Mouse (Mus musculus) neural tube, embryonic 12.5 days (tissue): ENCODE measurements around the gene Aldoc. TPM values are rescaled to one million over a fixed set of nuclear protein-coding genes. Genes with fewer than 3 reads are reported as not detected.

Source experiments
- ATAC-seq: fragments of 200-750 bp; cut with Nextera tagmentation; 2 replicates; pipeline ENCODE4 v1.8.0; 2017; ENCODE audit warnings: low read depth, mild to moderate bottlenecking, moderate TSS enrichment, moderate library complexity; ENCODE audit not compliant: low FRiP score
- H3K27ac ChIP-seq: fragments of 300-500 bp; sonication (generic); 2 replicates; pipeline ENCODE4 v1.5.1; 2016
- H3K27me3 ChIP-seq: fragments of 300-500 bp; sonication (generic); replicated peaks from 2 replicates; pipeline ENCODE4 v1.6.1; 2016; ENCODE audit warnings: mild to moderate bottlenecking
- H3K36me3 ChIP-seq: fragments of 300-500 bp; sonication (generic); 2 replicates; pipeline ENCODE4 v1.6.1; 2016; ENCODE audit warnings: mild to moderate bottlenecking
- H3K4me1 ChIP-seq: fragments of 300-500 bp; sonication (generic); 2 replicates; pipeline ENCODE4 v1.6.1; 2016
- H3K4me2 ChIP-seq: fragments of 300-500 bp; sonication (generic); replicated peaks from 2 replicates; pipeline ENCODE4 v1.6.1; 2016; ENCODE audit warnings: mild to moderate bottlenecking
- H3K4me3 ChIP-seq: fragments of 300-500 bp; sonication (generic); 2 replicates; pipeline ENCODE4 v1.5.1; 2016
- H3K9ac ChIP-seq: fragments of 300-500 bp; sonication (generic); 2 replicates; pipeline ENCODE4 v1.6.1; 2016; ENCODE audit warnings: mild to moderate bottlenecking
- H3K9me3 ChIP-seq: fragments of 300-500 bp; sonication (generic); 2 replicates; pipeline ENCODE4 v1.6.1; 2016; ENCODE audit warnings: mild to moderate bottlenecking
- WGBS: fragments of 180-500 bp; shearing (Covaris S2); methylation state at CpG from one replicate; pipeline ENCODE4 v1.1.7; 2016; 5-methylcytosine and 5-hydroxymethylcytosine counted together
- polyA plus RNA-seq: library from polyadenylated mRNA; unstranded; fragments of >200 nt; fragmentation: Nextera tagmentation; extraction: Ambion mirVana; gene quantifications from 2 replicates; pipeline ENCODE4 v1.2.1, GENCODE M21; 2016

The Aldoc gene
- polyA plus RNA-seq, 1 experiment from 2014 or later, result 16.8 TPM

DNA sequence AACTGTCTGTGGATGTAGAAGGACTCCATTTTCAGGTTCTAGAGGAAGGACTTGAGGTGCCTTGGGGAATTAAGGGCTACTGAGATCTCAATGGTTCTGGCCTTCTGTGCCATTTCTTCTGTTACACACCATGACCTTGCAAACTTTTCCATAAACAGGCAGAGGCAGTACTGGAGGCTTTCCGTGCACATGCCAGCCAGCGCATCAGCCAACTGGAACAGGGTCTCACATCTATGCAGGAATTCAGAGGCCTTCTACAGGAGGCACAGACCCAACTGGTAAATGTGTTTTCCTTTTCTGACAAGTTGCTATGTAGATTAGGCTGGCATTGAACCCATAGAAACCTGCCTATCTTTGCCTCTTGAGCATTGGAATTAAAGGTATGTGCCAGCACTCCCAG is 9.1 kb upstream of the Aldoc start:
- Histone ChIP-seq H3K9ac (no peak overlapping the region), H3K4me2 (no peak overlapping the region), H3K4me3 (no peak overlapping the region), H3K4me1 (no peaks in the 10 kb centered on the region), H3K9me3 (no peaks in the 10 kb centered on the region), H3K27ac (no peak overlapping the region), H3K27me3 (no peaks in the 10 kb centered on the region), H3K36me3 (peaks cover 77% of the 10 kb centered on the region)
- 93% methylated on average over 2 of the region's 2 CpGs for WGBS
- no peak for ATAC-seq

DNA sequence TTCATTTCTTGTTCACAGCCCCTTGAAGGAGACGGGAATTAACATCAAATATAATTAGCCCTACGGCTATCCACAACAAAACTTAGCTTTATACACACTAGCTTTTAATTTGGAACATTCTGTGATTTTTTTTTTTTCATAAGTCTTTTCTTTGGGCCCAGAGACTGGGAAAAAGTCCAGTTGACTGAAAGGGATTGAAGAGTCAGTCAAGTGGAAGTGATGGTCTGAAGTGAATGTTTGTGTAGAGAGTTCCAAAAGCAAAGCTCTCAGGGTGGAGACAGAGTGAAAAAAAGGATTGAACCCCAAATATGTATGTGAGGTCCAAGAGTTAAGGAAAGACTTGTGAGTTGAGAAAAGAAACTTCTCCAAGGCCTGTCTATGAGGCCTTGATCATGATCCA is 4.4 kb upstream of the Aldoc start:
- Histone ChIP-seq H3K4me3 (no peak overlapping the region), H3K4me2 (no peak overlapping the region), H3K4me1 (peaks cover 11% of the 10 kb centered on the region; the same call in 1 of the 2 replicates), H3K9ac (no peak overlapping the region), H3K27ac (no peak overlapping the region), H3K27me3 (no peaks in the 10 kb centered on the region), H3K9me3 (no peaks in the 10 kb centered on the region), H3K36me3 (peaks cover 77% of the 10 kb centered on the region)
- no peak for ATAC-seq
- 92% methylated on average over 2 of the region's 2 CpGs for WGBS

DNA sequence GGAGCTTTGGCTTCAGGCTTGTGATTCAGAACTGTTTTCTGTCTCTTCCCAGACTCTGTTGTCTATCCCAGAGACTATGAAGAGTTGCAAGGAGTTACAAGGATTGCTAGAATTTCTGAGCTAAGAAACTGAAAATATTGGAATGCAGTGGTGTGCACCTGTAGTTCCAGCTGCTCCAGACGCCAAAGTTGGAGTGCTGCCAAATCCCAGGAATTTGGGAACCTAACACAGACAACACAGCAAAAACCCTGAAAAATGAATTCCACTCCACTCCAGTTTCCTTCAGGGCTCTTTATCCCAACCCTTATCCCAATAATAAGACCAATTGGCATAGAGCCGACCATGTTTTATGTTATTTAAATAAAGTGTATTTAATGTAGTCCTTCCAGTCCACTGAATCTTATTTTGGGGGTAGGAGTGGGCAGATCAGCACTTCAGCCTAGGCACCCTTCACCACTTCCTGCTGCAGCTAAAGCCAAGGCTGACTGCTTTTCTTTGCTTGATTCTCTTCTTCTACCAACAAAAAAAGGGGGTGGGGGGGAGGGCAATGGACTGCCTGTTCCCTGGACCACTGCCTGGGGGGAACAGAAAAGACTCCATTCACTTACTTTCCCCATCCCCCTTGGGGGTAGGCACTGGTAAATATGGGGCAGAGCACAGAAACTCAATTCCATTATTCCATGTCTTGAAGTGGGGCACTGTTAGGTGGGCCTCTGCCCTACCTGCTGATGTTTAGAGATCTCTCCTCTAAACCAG is 514 bp upstream of the Aldoc start:
- no peak overlapping the region for H3K27ac ChIP-seq
- H3K9me3 ChIP-seq, result no peaks in the 10 kb centered on the region
- WGBS, result 71% methylated on average over 2 of the region's 2 CpGs
- H3K9ac ChIP-seq, result no peak overlapping the region
- peaks cover 11% of the 10 kb centered on the region; the same call in 1 of the 2 replicates for H3K4me1 ChIP-seq
- H3K4me3 ChIP-seq, result no peak overlapping the region
- ATAC-seq, result no peak
- peaks cover 40% of the 10 kb centered on the region for H3K36me3 ChIP-seq
- no peaks in the 10 kb centered on the region for H3K27me3 ChIP-seq
- peak overlapping the region; percentile 48 for H3K4me2 ChIP-seq

DNA sequence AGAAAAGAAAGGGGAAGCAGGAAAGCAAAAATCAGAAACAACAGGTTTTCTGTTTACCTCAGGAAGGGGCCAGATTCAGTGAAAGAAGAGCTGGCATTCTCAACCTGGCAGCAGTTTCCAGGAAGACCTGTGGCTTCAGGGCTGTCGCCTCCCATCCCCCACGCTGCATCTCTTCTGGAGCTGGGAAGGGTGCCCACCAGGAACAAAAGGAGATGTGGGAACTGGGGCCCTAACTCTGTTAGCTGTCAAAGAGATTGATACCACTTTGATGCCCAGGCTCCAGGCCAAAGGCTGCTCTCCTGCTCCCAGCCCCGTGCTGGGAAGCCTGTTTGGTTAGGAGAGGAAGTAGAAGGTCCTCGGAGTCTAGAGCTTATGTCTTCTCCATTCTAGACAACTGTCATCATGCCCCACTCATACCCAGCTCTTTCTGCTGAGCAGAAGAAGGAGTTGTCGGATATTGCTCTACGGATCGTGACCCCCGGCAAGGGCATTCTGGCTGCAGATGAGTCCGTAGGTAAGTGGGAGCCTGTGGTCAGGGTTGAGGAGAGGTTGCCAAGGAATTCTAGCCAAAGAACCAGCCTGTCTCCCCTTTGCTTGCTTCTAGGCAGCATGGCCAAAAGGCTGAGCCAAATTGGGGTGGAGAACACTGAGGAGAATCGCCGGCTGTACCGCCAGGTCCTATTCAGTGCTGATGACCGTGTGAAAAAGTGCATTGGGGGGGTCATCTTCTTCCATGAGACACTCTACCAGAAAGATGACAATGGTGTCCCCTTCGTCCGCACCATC is 1.4 kb downstream of the Aldoc start:
- H3K4me1 ChIP-seq, result peaks cover 18% of the 10 kb centered on the region
- H3K4me2 ChIP-seq, result peak overlapping the region; percentile 48; the same call in 1 of the 2 replicates
- H3K9ac ChIP-seq, result no peak overlapping the region
- H3K27ac ChIP-seq, result no peak overlapping the region
- no peaks in the 10 kb centered on the region for H3K9me3 ChIP-seq
- 80% methylated on average over 15 of the region's 15 CpGs for WGBS
- no peak overlapping the region for H3K4me3 ChIP-seq
- no peak for ATAC-seq
- H3K36me3 ChIP-seq, result peaks cover 21% of the 10 kb centered on the region
- no peaks in the 10 kb centered on the region for H3K27me3 ChIP-seq

DNA sequence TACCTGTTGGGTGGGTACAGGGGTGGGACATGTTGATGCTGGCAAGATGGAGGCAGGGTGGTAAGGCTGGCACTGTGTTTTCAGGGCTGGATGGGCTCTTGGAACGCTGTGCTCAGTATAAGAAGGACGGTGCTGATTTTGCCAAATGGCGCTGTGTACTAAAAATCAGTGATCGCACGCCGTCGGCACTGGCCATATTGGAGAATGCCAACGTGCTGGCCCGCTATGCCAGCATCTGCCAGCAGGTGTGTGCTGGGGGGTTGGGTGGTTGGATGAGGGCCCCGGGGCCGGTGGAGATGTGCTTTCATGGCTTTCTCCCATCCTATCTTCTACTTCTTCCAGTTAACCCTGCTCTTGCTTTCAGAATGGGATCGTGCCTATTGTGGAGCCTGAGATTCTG is 2.2 kb downstream of the Aldoc start:
- Histone ChIP-seq H3K4me1 (peaks cover 20% of the 10 kb centered on the region), H3K4me3 (no peak overlapping the region), H3K36me3 (peaks cover 15% of the 10 kb centered on the region), H3K27ac (no peak overlapping the region), H3K9me3 (no peaks in the 10 kb centered on the region), H3K9ac (no peak overlapping the region), H3K27me3 (no peaks in the 10 kb centered on the region), H3K4me2 (0 out of 2 replicates have a peak overlapping the region, but pooled peaks have one; percentile 7)
- no peak for ATAC-seq
- 96% methylated on average over 12 of the region's 12 CpGs for WGBS

DNA sequence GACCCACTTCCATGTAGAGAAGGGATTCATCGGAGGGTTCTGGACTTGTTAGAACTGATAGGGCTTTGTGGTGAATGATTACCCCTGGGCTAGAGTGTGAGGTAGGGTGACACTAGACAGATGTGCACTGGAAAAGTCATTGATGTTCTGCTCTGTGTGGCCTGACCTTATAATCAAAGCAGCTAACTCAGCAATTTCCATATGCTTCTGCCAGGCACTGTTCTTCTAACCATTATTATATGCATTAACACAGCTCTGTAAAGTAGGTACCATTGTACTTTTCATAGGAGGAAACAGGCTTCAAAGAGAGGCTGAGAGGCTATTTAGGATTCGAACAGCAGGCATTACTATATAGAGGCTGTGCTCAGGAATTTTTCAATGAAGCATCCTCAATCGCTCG is 4.4 kb downstream of the Aldoc start:
- Histone ChIP-seq H3K27ac (no peak overlapping the region), H3K4me2 (no peak overlapping the region), H3K27me3 (no peaks in the 10 kb centered on the region), H3K36me3 (peaks cover under 1% of the 10 kb centered on the region), H3K9me3 (no peaks in the 10 kb centered on the region), H3K4me3 (no peak overlapping the region), H3K4me1 (peaks cover 19% of the 10 kb centered on the region), H3K9ac (no peak overlapping the region)
- ATAC-seq, result no peak
- WGBS, result 89% methylated on average over 4 of the region's 4 CpGs

DNA sequence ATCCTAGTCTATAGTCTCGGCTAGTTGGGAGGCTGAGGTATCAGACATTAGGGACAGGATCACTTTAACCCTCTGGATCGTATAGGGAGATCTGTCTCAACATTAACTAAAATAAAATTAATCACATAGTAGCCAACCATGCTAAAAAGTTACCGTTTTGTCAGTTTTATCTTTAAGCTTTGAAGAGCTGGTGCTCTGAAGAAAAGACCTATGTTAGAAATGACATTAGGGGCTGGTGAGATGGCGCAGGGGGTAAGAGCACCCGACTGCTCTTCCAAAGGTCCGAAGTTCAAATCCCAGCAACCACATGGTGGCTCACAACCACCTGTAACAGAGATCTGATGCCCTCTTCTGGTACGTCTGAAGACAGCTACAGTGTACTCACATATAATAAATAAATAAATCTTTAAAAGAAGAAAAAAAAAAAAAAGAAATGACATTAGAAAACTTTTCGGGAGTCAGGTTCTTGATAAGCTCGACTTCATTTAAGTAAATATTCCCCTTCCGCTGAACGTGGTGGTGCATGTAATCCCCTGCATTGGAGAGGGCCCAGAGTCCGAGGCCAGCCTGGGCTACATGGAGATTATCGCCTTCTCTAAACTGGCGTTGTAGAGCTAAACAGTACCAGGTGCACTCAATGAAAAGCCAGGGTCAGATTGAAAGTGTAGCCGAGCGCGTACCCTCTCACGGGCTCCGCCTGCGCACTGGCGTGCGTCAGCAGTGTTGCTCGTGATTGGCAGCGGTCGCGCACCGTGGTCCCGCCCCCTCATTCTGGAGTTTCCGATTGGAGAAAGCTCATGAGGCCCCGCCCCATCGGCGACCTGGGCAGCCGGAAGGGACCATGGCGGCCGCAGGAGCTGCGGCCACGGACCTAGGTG is 5.1 kb downstream of the Aldoc start, which contains the start of gene Pigs:
Pigs (plus strand) TSS at position 782 of the 878 bp plus-strand sequence.
- no peaks in the 10 kb centered on the region for H3K9me3 ChIP-seq
- whole genome bisulfite sequencing, result 14% methylated on average over 37 of the region's 37 CpGs
- ATAC-seq, result peak; percentile 91
- peak within 1 kb of the TSS; percentile 91 for H3K4me2 ChIP-seq
- no peak within 1 kb of the TSS for H3K27ac ChIP-seq
- no peaks in the 10 kb centered on the region for H3K27me3 ChIP-seq
- peak within 1 kb of the TSS; percentile 81 for H3K9ac ChIP-seq
- H3K4me3 ChIP-seq, result peak within 1 kb of the TSS; percentile 92
- peaks cover 7% of the 10 kb centered on the region for H3K36me3 ChIP-seq
- H3K4me1 ChIP-seq, result peaks cover 13% of the 10 kb centered on the region

DNA sequence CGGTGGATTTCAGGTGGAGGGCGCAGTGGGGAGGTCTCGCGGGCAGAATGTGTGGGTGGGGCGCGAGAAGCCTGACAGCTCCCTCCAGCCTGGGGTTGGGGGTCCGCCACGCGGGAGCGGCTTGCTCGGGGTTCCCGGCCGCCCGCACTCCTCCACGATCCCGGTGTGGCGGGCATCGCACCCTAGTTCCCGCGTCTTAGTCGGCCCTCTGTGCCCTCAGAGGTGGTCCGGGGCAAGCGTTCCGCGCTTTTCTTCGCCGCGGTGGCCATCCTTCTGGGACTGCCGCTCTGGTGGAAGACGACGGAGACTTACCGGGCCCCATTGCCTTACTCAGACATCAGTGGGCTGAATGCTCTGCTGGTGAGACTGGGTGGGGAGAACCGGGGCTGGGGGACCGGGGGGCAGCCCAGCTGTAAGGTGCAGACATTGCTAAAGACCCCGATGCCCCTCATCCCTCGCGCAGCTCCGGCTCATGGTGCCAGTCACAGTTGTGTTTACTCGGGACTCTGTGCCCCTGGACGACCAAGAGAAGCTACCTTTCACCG is 5.8 kb downstream of the Aldoc start:
- peak; percentile 64 for ATAC-seq
- no peak overlapping the region for H3K27ac ChIP-seq
- peaks cover 9% of the 10 kb centered on the region for H3K4me1 ChIP-seq
- H3K36me3 ChIP-seq, result peaks cover 14% of the 10 kb centered on the region
- H3K9ac ChIP-seq, result peak overlapping the region; percentile 81
- H3K27me3 ChIP-seq, result no peaks in the 10 kb centered on the region
- peak overlapping the region; percentile 91 for H3K4me2 ChIP-seq
- 1% methylated on average over 41 of the region's 41 CpGs for WGBS
- H3K9me3 ChIP-seq, result no peaks in the 10 kb centered on the region
- peak overlapping the region; percentile 92 for H3K4me3 ChIP-seq

DNA sequence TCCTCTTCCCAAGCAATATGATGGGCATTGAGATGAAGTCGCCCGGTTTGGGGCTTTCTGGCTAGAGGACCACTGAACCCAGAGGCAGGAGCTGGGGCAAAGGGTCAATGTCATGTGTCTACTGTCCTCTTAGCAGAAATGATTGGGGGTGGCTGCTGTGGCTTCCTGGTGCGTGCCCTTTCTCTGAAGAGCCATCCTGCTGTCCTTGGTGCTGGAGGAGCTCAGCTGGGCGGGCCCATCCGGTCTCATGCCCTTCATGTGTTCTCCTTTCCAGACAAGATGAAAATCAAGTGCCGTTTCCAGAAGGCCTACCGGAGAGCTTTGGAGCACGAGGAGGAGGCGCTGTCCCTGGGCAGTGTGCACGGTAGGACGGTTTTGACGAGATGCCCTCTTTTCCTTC is 9.9 kb downstream of the Aldoc start:
- Histone ChIP-seq H3K27me3 (no peaks in the 10 kb centered on the region), H3K4me2 (no peak overlapping the region), H3K36me3 (peaks cover 45% of the 10 kb centered on the region), H3K4me1 (peaks cover 9% of the 10 kb centered on the region), H3K9me3 (no peaks in the 10 kb centered on the region), H3K27ac (no peak overlapping the region), H3K9ac (no peak overlapping the region), H3K4me3 (no peak overlapping the region)
- ATAC-seq, result no peak
- 97% methylated on average over 12 of the region's 12 CpGs for WGBS

DNA sequence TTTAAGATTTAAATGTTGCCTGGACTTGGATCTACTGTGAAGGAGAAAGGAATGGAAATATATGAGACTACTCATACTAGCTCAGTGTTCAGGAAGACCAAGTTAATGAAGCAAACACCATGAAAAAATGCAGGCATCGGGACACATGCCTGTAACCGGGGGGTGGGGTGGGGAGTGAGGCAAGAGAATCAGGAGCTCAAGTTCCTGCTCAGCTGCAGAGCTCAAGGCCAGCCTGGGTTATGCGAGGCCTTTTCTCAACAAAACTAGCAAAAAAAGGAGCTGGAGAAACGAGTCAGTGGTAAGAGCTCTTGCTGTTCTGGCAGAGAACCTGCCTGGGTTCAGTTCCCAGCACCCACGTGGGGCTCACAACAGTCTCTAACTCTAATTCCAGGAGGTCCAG is 11.2 kb downstream of the Aldoc start:
- Histone ChIP-seq H3K4me2 (no peak overlapping the region), H3K36me3 (peaks cover 55% of the 10 kb centered on the region), H3K27me3 (no peaks in the 10 kb centered on the region), H3K9me3 (no peaks in the 10 kb centered on the region), H3K9ac (no peak overlapping the region), H3K4me3 (no peak overlapping the region), H3K4me1 (peaks cover 4% of the 10 kb centered on the region), H3K27ac (no peak overlapping the region)
- WGBS, result 86% methylated on average over 5 of the region's 5 CpGs
- no peak for ATAC-seq

DNA sequence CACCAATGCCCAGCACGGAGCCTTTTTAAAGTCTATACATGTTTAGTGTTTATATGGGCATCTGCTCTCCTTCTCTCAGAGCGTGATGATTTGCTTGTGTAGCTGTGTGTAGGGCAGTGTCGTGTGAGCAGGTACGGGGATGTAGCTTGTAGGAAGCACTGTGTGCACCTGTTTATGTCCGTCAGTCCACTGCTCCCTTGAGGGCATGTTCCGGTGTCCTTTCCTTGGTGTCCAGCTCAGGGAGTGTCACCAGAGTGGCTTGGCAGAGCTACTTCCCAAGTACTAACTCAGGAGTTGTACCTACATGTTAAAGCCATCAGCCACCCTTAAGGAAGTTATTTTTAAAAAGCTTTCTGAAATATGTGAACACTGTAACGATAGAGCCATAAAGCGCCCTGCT is 14.3 kb downstream of the Aldoc start:
- WGBS, result 95% methylated on average over 8 of the region's 8 CpGs
- no peak overlapping the region for H3K27ac ChIP-seq
- no peak overlapping the region for H3K4me2 ChIP-seq
- no peaks in the 10 kb centered on the region for H3K4me1 ChIP-seq
- ATAC-seq, result no peak
- no peak overlapping the region for H3K9ac ChIP-seq
- peaks cover 82% of the 10 kb centered on the region for H3K36me3 ChIP-seq
- H3K9me3 ChIP-seq, result no peaks in the 10 kb centered on the region
- no peak overlapping the region for H3K4me3 ChIP-seq
- H3K27me3 ChIP-seq, result no peaks in the 10 kb centered on the region
